Mouse (Mus musculus): ENCODE measurements around the gene Man1a. TPM values are rescaled to one million over a fixed set of nuclear protein-coding genes. Genes with fewer than 3 reads are reported as not detected.

Gene Man1a
- polyA plus RNA-seq, 1 experiment from 2014 or later: 5.9 TPM

- no peak overlapping the region for H3K4me3 ChIP-seq
- ATAC-seq (ENCODE audit: insufficient number of reproducible peaks, insufficient read depth, low FRiP score, low TSS enrichment): no peak
- no peaks in the 10 kb centered on the region for H3K4me1 ChIP-seq
- H3K9ac ChIP-seq: no peak overlapping the region
- no peak overlapping the region for H3K4me2 ChIP-seq (replicated peaks)
- H3K36me3 ChIP-seq: no peaks in the 10 kb centered on the region
- no peaks in the 10 kb centered on the region for H3K9me3 ChIP-seq
- no peaks in the 10 kb centered on the region for H3K27me3 ChIP-seq
- 83% methylated on average over 3 of the region's 3 CpGs for WGBS
- no peak overlapping the region for H3K27ac ChIP-seq
Observed at GRCm38 (mm10) chr10:54006868-54007267, 69.5 kb downstream of the Man1a start.

- no peak overlapping the region for H3K4me3 ChIP-seq
- no peak overlapping the region for H3K9ac ChIP-seq
- no peak overlapping the region for H3K4me2 ChIP-seq (replicated peaks)
- ATAC-seq (ENCODE audit: insufficient number of reproducible peaks, insufficient read depth, low FRiP score, low TSS enrichment): no peak
- H3K27ac ChIP-seq: no peak overlapping the region
- no peaks in the 10 kb centered on the region for H3K4me1 ChIP-seq
- H3K9me3 ChIP-seq: no peaks in the 10 kb centered on the region
- H3K27me3 ChIP-seq: no peaks in the 10 kb centered on the region
- WGBS: 92% methylated on average over 2 of the region's 2 CpGs
- H3K36me3 ChIP-seq: no peaks in the 10 kb centered on the region
Observed at GRCm38 (mm10) chr10:54005847-54006246, 70.6 kb downstream of the Man1a start.

GRCm38 (mm10) chr10:54002936-54003335, 73.5 kb downstream of the Man1a start:
- Histone ChIP-seq H3K27me3 (no peaks in the 10 kb centered on the region), H3K4me3 (no peak overlapping the region), H3K27ac (no peak overlapping the region), H3K9ac (no peak overlapping the region), H3K36me3 (no peaks in the 10 kb centered on the region), H3K4me1 (no peaks in the 10 kb centered on the region), H3K9me3 (no peaks in the 10 kb centered on the region), H3K4me2 (replicated peaks) (no peak overlapping the region)
- ATAC-seq (ENCODE audit: insufficient number of reproducible peaks, insufficient read depth, low FRiP score, low TSS enrichment): no peak
- 68% methylated on average over 2 of the region's 2 CpGs for WGBS

GRCm38 (mm10) chr10:53997301-53997700, 79.1 kb downstream of the Man1a start:
- Histone ChIP-seq H3K4me3 (no peak overlapping the region), H3K27me3 (no peaks in the 10 kb centered on the region), H3K9me3 (no peaks in the 10 kb centered on the region), H3K9ac (no peak overlapping the region), H3K36me3 (no peaks in the 10 kb centered on the region), H3K4me2 (replicated peaks) (no peak overlapping the region), H3K27ac (no peak overlapping the region), H3K4me1 (no peaks in the 10 kb centered on the region)
- WGBS: 93% methylated on average over 13 of the region's 13 CpGs
- ATAC-seq (ENCODE audit: insufficient number of reproducible peaks, insufficient read depth, low FRiP score, low TSS enrichment): no peak

- H3K27me3 ChIP-seq: no peaks in the 10 kb centered on the region
- no peaks in the 10 kb centered on the region for H3K9me3 ChIP-seq
- no peak overlapping the region for H3K27ac ChIP-seq
- no peak for ATAC-seq (ENCODE audit: insufficient number of reproducible peaks, insufficient read depth, low FRiP score, low TSS enrichment)
- H3K9ac ChIP-seq: no peak overlapping the region
- H3K36me3 ChIP-seq: no peaks in the 10 kb centered on the region
- no peak overlapping the region for H3K4me3 ChIP-seq
- H3K4me1 ChIP-seq: no peaks in the 10 kb centered on the region
- no peak overlapping the region for H3K4me2 ChIP-seq (replicated peaks)
Observed at GRCm38 (mm10) chr10:53996216-53996615, 80.2 kb downstream of the Man1a start.

GRCm38 (mm10) chr10:53994591-53994990, 81.8 kb downstream of the Man1a start:
- no peaks in the 10 kb centered on the region for H3K27me3 ChIP-seq
- no peaks in the 10 kb centered on the region for H3K4me1 ChIP-seq
- no peak overlapping the region for H3K9ac ChIP-seq
- no peak overlapping the region for H3K4me3 ChIP-seq
- H3K4me2 ChIP-seq (replicated peaks): no peak overlapping the region
- no peaks in the 10 kb centered on the region for H3K36me3 ChIP-seq
- no peak for ATAC-seq (ENCODE audit: insufficient number of reproducible peaks, insufficient read depth, low FRiP score, low TSS enrichment)
- H3K27ac ChIP-seq: no peak overlapping the region
- 98% methylated on average over 3 of the region's 3 CpGs for WGBS
- no peaks in the 10 kb centered on the region for H3K9me3 ChIP-seq

- ATAC-seq (ENCODE audit: insufficient number of reproducible peaks, insufficient read depth, low FRiP score, low TSS enrichment): no peak
- 88% methylated on average over 4 of the region's 4 CpGs for WGBS
- Histone ChIP-seq H3K36me3 (no peaks in the 10 kb centered on the region), H3K27ac (no peak overlapping the region), H3K4me2 (replicated peaks) (no peak overlapping the region), H3K4me3 (no peak overlapping the region), H3K27me3 (no peaks in the 10 kb centered on the region), H3K4me1 (no peaks in the 10 kb centered on the region), H3K9ac (no peak overlapping the region), H3K9me3 (no peaks in the 10 kb centered on the region)
Observed at GRCm38 (mm10) chr10:53990434-53990833, 86.0 kb downstream of the Man1a start.

- H3K4me2 ChIP-seq (replicated peaks): no peak overlapping the region
- no peak for ATAC-seq (ENCODE audit: insufficient number of reproducible peaks, insufficient read depth, low FRiP score, low TSS enrichment)
Observed at GRCm38 (mm10) chr10:53984894-53985293, 91.5 kb downstream of the Man1a start.

GRCm38 (mm10) chr10:53984086-53984485, 92.3 kb downstream of the Man1a start:
- Histone ChIP-seq H3K4me2 (replicated peaks) (no peak overlapping the region), H3K9ac (no peak overlapping the region), H3K36me3 (no peaks in the 10 kb centered on the region), H3K9me3 (no peaks in the 10 kb centered on the region), H3K4me3 (no peak overlapping the region), H3K4me1 (no peaks in the 10 kb centered on the region), H3K27me3 (no peaks in the 10 kb centered on the region), H3K27ac (no peak overlapping the region)
- no peak for ATAC-seq (ENCODE audit: insufficient number of reproducible peaks, insufficient read depth, low FRiP score, low TSS enrichment)
- 63% methylated on average over 3 of the region's 3 CpGs for WGBS

More at GRCm38 (mm10) chr10:53984894-53985293, 91.5 kb downstream of the Man1a start:
- no peaks in the 10 kb centered on the region for H3K27me3 ChIP-seq
- no peak overlapping the region for H3K27ac ChIP-seq
- H3K36me3 ChIP-seq: no peaks in the 10 kb centered on the region
- H3K9me3 ChIP-seq: no peaks in the 10 kb centered on the region
- 98% methylated on average over 5 of the region's 5 CpGs for WGBS
- no peak overlapping the region for H3K4me3 ChIP-seq
- no peaks in the 10 kb centered on the region for H3K4me1 ChIP-seq
- no peak overlapping the region for H3K9ac ChIP-seq

GRCm38 (mm10) chr10:53978647-53979046, 97.8 kb downstream of the Man1a start:
- H3K36me3 ChIP-seq: no peaks in the 10 kb centered on the region
- no peak overlapping the region for H3K9ac ChIP-seq
- 89% methylated on average over 1 of the region's 1 CpGs for WGBS
- H3K27ac ChIP-seq: no peak overlapping the region
- no peak for ATAC-seq (ENCODE audit: insufficient number of reproducible peaks, insufficient read depth, low FRiP score, low TSS enrichment)
- no peak overlapping the region for H3K4me2 ChIP-seq (replicated peaks)
- H3K27me3 ChIP-seq: no peaks in the 10 kb centered on the region
- H3K4me1 ChIP-seq: no peaks in the 10 kb centered on the region
- H3K9me3 ChIP-seq: no peaks in the 10 kb centered on the region
- no peak overlapping the region for H3K4me3 ChIP-seq

GRCm38 (mm10) chr10:53974180-53974579, 102.2 kb downstream of the Man1a start:
- Histone ChIP-seq H3K27me3 (no peaks in the 10 kb centered on the region), H3K4me1 (no peaks in the 10 kb centered on the region), H3K27ac (no peak overlapping the region), H3K9me3 (no peaks in the 10 kb centered on the region), H3K36me3 (no peaks in the 10 kb centered on the region), H3K4me2 (replicated peaks) (no peak overlapping the region), H3K9ac (no peak overlapping the region), H3K4me3 (no peak overlapping the region)
- ATAC-seq (ENCODE audit: insufficient number of reproducible peaks, insufficient read depth, low FRiP score, low TSS enrichment): no peak

- no peaks in the 10 kb centered on the region for H3K36me3 ChIP-seq
- WGBS: 77% methylated on average over 3 of the region's 3 CpGs
- no peaks in the 10 kb centered on the region for H3K4me1 ChIP-seq
- no peak overlapping the region for H3K4me3 ChIP-seq
- H3K27ac ChIP-seq: no peak overlapping the region
- no peaks in the 10 kb centered on the region for H3K27me3 ChIP-seq
- H3K4me2 ChIP-seq (replicated peaks): no peak overlapping the region
- no peak overlapping the region for H3K9ac ChIP-seq
- ATAC-seq (ENCODE audit: insufficient number of reproducible peaks, insufficient read depth, low FRiP score, low TSS enrichment): no peak
- H3K9me3 ChIP-seq: no peaks in the 10 kb centered on the region
Observed at GRCm38 (mm10) chr10:53959759-53960158, 116.7 kb downstream of the Man1a start.

- no peaks in the 10 kb centered on the region for H3K9me3 ChIP-seq
- no peak for ATAC-seq (ENCODE audit: insufficient number of reproducible peaks, insufficient read depth, low FRiP score, low TSS enrichment)
- H3K27ac ChIP-seq: no peak overlapping the region
- H3K4me3 ChIP-seq: no peak overlapping the region
- no peak overlapping the region for H3K4me2 ChIP-seq (replicated peaks)
- H3K27me3 ChIP-seq: no peaks in the 10 kb centered on the region
- no peak overlapping the region for H3K9ac ChIP-seq
- H3K36me3 ChIP-seq: no peaks in the 10 kb centered on the region
- 78% methylated on average over 7 of the region's 7 CpGs for WGBS
- H3K4me1 ChIP-seq: no peaks in the 10 kb centered on the region
Observed at GRCm38 (mm10) chr10:53941597-53941996, 134.8 kb downstream of the Man1a start.
